8 mouse cellular contexts compared by ENCODE assay signal in the genomic region with DNA sequence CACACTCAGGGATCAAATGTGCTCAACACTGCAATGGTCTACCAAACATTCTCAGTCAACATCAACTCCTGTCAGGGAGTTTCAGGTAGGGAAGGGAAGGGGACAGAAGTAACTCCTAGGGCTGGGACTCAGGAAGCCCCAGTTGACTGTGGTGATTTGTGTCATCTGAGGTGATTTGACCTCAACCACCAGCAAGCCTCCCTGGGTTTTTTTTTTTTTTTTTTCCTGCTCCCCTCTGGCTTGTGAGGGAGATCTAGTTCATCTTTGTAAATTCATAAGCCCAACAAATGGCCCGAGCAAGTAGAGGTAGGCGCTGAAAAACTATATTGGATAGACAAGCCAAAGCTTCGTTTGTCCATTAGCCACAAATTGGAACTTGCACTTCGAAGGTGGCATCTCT. TPM values are rescaled to one million over a fixed set of nuclear protein-coding genes. Genes with fewer than 3 reads are reported as not detected.
DNase-seq lines count a peak whose midpoint lies in the region; ATAC-seq lines count a peak whose summit lies in the region.

No protein-coding gene starts in this region.

- H3K36me3 ChIP-seq in heart, embryonic 14.5 days (ENCODE audit: control insufficient read depth, insufficient read depth, low read length), result peaks cover 25% of the 10 kb centered on the region
- H3K36me3 ChIP-seq in hindbrain, embryonic 14.5 days (replicated peaks; ENCODE audit: control insufficient read depth, insufficient read depth), result peaks cover 13% of the 10 kb centered on the region; the same call in 1 of the 2 replicates
- H3K36me3 ChIP-seq in midbrain, embryonic 12.5 days, result peaks cover 16% of the 10 kb centered on the region

- H3K27me3 ChIP-seq in heart, embryonic 14.5 days (ENCODE audit: control insufficient read depth, insufficient read depth, low read length), result no peaks in the 10 kb centered on the region
- no peaks in the 10 kb centered on the region for H3K27me3 ChIP-seq in hindbrain, embryonic 14.5 days (ENCODE audit: control insufficient read depth, insufficient read depth, low read length)
- no peaks in the 10 kb centered on the region for H3K27me3 ChIP-seq in midbrain, embryonic 12.5 days

- H3K9ac ChIP-seq in heart, embryonic 14.5 days (ENCODE audit: low read length), result no peak overlapping the region
- H3K9ac ChIP-seq in hindbrain, embryonic 14.5 days, result no peak overlapping the region
- H3K9ac ChIP-seq in midbrain, embryonic 12.5 days (replicated peaks), result no peak overlapping the region

- peak overlapping the region; percentile 61 for H3K4me2 ChIP-seq in heart, embryonic 14.5 days (ENCODE audit: low read length)
- peak overlapping the region; percentile 59 for H3K4me2 ChIP-seq in hindbrain, embryonic 14.5 days (replicated peaks)
- peak overlapping the region; percentile 66 for H3K4me2 ChIP-seq in midbrain, embryonic 12.5 days (replicated peaks)

- no peak for ATAC-seq in heart, embryonic 14.5 days (ENCODE audit: insufficient number of reproducible peaks, insufficient read depth, low FRiP score, low read depth)
- ATAC-seq in hindbrain, embryonic 14.5 days (ENCODE audit: low FRiP score), result no peak
- no peak for ATAC-seq in midbrain, embryonic 12.5 days (ENCODE audit: low FRiP score, low read depth)

- whole genome bisulfite sequencing in heart, embryonic 14.5 days, result 79% methylated on average over 4 of the region's 4 CpGs
- WGBS in hindbrain, embryonic 14.5 days, result 92% methylated on average over 4 of the region's 4 CpGs
- WGBS in midbrain, embryonic 12.5 days, result 88% methylated on average over 4 of the region's 4 CpGs

- no peaks in the 10 kb centered on the region for H3K9me3 ChIP-seq in heart, embryonic 14.5 days (ENCODE audit: control insufficient read depth, low read length)
- H3K9me3 ChIP-seq in hindbrain, embryonic 14.5 days (ENCODE audit: control insufficient read depth, low read length), result no peaks in the 10 kb centered on the region
- H3K9me3 ChIP-seq in midbrain, embryonic 12.5 days, result no peaks in the 10 kb centered on the region

- H3K4me1 ChIP-seq in heart, embryonic 14.5 days (ENCODE audit: control insufficient read depth in 2 of 2, insufficient read depth in 2 of 2, low read length in 2 of 2), result peaks cover 16 to 21% of the 10 kb centered on the region in 2 experiments
- H3K4me1 ChIP-seq in brown adipose tissue, adult 24 weeks (ENCODE audit: control insufficient read depth, insufficient read depth, insufficient read length, low read length), result peaks cover 13% of the 10 kb centered on the region
- peaks cover 19% of the 10 kb centered on the region for H3K4me1 ChIP-seq in hindbrain, embryonic 14.5 days (replicated peaks; ENCODE audit: control insufficient read depth, insufficient read depth, low read length)
- peaks cover 34% of the 10 kb centered on the region for H3K4me1 ChIP-seq in midbrain, embryonic 12.5 days

- H3K27ac ChIP-seq in heart, embryonic 14.5 days (replicated peaks in 1 of 2; ENCODE audit: control insufficient read depth in 1 of 2, insufficient read depth in 1 of 2, low read depth in 2 of 2, low read length in 2 of 2), result no peak overlapping the region
- H3K27ac ChIP-seq in brown adipose tissue, adult 24 weeks (replicated peaks; ENCODE audit: low read depth, low read length), result no peak overlapping the region
- no peak overlapping the region for H3K27ac ChIP-seq in hindbrain, embryonic 14.5 days
- H3K27ac ChIP-seq in midbrain, embryonic 12.5 days (replicated peaks), result no peak overlapping the region

- H3K4me3 ChIP-seq in heart, embryonic 14.5 days (ENCODE audit: control insufficient read depth in 1 of 2, insufficient read depth in 1 of 2, low read depth in 1 of 2, low read length in 2 of 2), result peak overlapping the region; percentile 69 to 98; a peak in 2 of 4 replicates
- peak overlapping the region; percentile 63; the same call in 1 of the 2 replicates for H3K4me3 ChIP-seq in brown adipose tissue, adult 24 weeks (ENCODE audit: insufficient read depth, low read depth, low read length)
- H3K4me3 ChIP-seq in hindbrain, embryonic 14.5 days (replicated peaks; ENCODE audit: low read length), result peak overlapping the region; percentile 89
- H3K4me3 ChIP-seq in midbrain, embryonic 12.5 days, result peak overlapping the region; percentile 84; the same call in 1 of the 2 replicates

- DNase-seq in heart, postnatal 36 days, result no peak
- DNase-seq in hindbrain, embryonic 14.5 days (ENCODE audit: low spot score), result no peak
- no peak for DNase-seq in frontal cortex, postnatal 25 days (ENCODE audit: low spot score in 2 of 2)
- no peak for DNase-seq in left cerebral cortex, adult 8-10 months (ENCODE audit: low spot score in 2 of 2)
- DNase-seq in adrenal gland, postnatal 36 days, result no peak

- intact Hi-C loops in heart, postnatal 36 days (cut with DNase I), result loop anchor here (2.0 to 10.0 kb wide), 3 partner anchors 78 to 454 kb away; a partner anchor contains a TSS

RNA-seq across cellular contexts. Expression of a gene that starts 1.0 kb away (rescaled TPM):
- polyA plus RNA-seq in heart, embryonic 14.5 days (2014; fragmentation: Nextera tagmentation; extraction: Ambion mirVana), result 29.9 and 32.9 TPM in 2 replicates
- 10 to 100 TPM; 32.7 to 34.4 TPM for total RNA-seq in heart, postnatal 36 days (2021)
- polyA plus RNA-seq in brown adipose tissue, adult 24 weeks (2012; ENCODE audit: insufficient read depth, insufficient read length, missing spikeins), result 23.7 and 24.6 TPM in 2 replicates
- polyA plus RNA-seq in hindbrain, embryonic 14.5 days (2014; fragmentation: Nextera tagmentation; extraction: Ambion mirVana), result 38.0 and 43.7 TPM in 2 replicates
- polyA plus RNA-seq in midbrain, embryonic 12.5 days (2016; fragmentation: Nextera tagmentation; extraction: Ambion mirVana), result 41.4 and 42.5 TPM in 2 replicates
- total RNA-seq in left cerebral cortex, adult 8-10 months (2022), result 10 to 100 TPM; 23.9 to 29.7 (median 27.3) TPM
- total RNA-seq in adrenal gland, postnatal 36 days (2021), result 10 to 100 TPM; 34.5 to 37.4 TPM
